Mouse (Mus musculus) heart, embryonic 12.5 days (tissue): ENCODE results near the gene Tlr5. TPM values are rescaled to one million over a fixed set of nuclear protein-coding genes. Genes with fewer than 3 reads are reported as not detected.

Source experiments
- ATAC-seq: fragments of 200-750 bp; cut with Nextera tagmentation; 2 replicates; pipeline ENCODE4 v1.8.0; 2017; ENCODE audit warnings: moderate TSS enrichment, moderate library complexity; ENCODE audit not compliant: insufficient number of reproducible peaks, low FRiP score
- H3K27ac ChIP-seq: fragments of 300-500 bp; sonication (generic); 2 replicates; pipeline ENCODE4 v1.5.1; 2016; ENCODE audit warnings: mild to moderate bottlenecking, moderate library complexity; ENCODE audit not compliant: poor library complexity, severe bottlenecking
- H3K27me3 ChIP-seq: fragments of 300-500 bp; sonication (generic); replicated peaks from 2 replicates; pipeline ENCODE4 v1.6.1; 2016; ENCODE audit warnings: mild to moderate bottlenecking, moderate library complexity
- H3K36me3 ChIP-seq: fragments of 300-500 bp; sonication (generic); 2 replicates; pipeline ENCODE4 v1.6.1; 2016; ENCODE audit warnings: mild to moderate bottlenecking, moderate library complexity
- H3K4me1 ChIP-seq: fragments of 300-500 bp; sonication (generic); replicated peaks from 2 replicates; pipeline ENCODE4 v1.6.1; 2016; ENCODE audit warnings: mild to moderate bottlenecking
- H3K4me2 ChIP-seq: fragments of 300-500 bp; sonication (generic); 2 replicates; pipeline ENCODE4 v1.6.1; 2016; ENCODE audit warnings: mild to moderate bottlenecking, moderate library complexity
- H3K4me3 ChIP-seq: fragments of 300-500 bp; sonication (generic); 2 replicates; pipeline ENCODE4 v1.5.1; 2016; ENCODE audit warnings: mild to moderate bottlenecking
- H3K9ac ChIP-seq: fragments of 300-500 bp; sonication (generic); 2 replicates; pipeline ENCODE4 v1.6.1; 2016; ENCODE audit warnings: mild to moderate bottlenecking, moderate library complexity
- H3K9me3 ChIP-seq: fragments of 300-500 bp; sonication (generic); replicated peaks from 2 replicates; pipeline ENCODE4 v1.6.1; 2016; ENCODE audit warnings: mild to moderate bottlenecking, moderate library complexity
- WGBS: fragments of 180-500 bp; shearing (Covaris S2); methylation state at CpG from one replicate; pipeline ENCODE4 v1.1.7; 2016; 5-methylcytosine and 5-hydroxymethylcytosine counted together
- polyA plus RNA-seq: library from polyadenylated mRNA; unstranded; fragments of >200 nt; fragmentation: Nextera tagmentation; extraction: Ambion mirVana; gene quantifications from 2 replicates; pipeline ENCODE4 v1.2.1, GENCODE M21; 2016

The Tlr5 gene
- polyA plus RNA-seq, 1 experiment from 2014 or later, result 4.2 TPM

DNA sequence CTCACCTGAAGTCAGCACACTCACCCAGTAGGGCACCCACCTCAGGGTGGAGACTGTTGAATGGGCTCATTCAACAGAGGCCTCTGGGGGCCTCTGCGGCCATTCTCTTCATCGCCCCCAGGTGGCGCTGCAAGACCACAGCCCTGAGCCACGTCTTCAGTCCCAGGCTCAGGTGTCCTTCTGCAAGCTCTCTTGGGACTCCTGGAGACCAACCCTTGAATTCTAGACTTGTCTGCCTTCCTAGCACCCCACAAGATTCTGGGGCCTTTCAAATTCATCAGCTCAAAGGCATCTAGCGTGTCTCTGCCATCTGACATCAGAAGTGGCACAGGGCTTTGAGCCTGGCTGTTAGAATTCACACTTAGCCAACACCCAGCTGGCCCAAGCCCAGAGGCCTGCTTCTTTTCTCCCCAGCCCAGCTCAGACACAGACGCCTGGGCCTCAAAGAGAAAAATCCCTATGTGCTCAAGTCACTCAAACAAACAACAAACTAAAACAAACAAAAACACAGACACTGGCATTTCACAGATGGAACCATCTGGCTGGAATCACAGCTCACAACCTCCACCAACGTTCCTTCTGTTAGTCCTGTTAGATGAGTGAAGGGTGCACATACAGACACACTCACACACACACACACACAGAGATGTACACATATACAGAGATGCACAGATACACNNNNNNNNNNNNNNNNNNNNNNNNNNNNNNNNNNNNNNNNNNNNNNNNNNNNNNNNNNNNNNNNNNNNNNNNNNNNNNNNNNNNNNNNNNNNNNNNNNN lies 36.6 kb downstream of the Tlr5 start:
- H3K27ac ChIP-seq, result no peak overlapping the region
- H3K9me3 ChIP-seq, result no peaks in the 10 kb centered on the region
- H3K4me1 ChIP-seq, result peaks cover 5% of the 10 kb centered on the region
- ATAC-seq, result no peak
- H3K9ac ChIP-seq, result no peak overlapping the region
- H3K4me2 ChIP-seq, result no peak overlapping the region
- no peaks in the 10 kb centered on the region for H3K36me3 ChIP-seq
- 11% methylated on average over 7 of the region's 7 CpGs for WGBS
- no peak overlapping the region for H3K4me3 ChIP-seq
- H3K27me3 ChIP-seq, result no peaks in the 10 kb centered on the region

Other genes with a start within 250 kb of the Tlr5 start
- not detected in 2 replicates for gene Ccdc185, start 205.6 kb upstream of the Tlr5 start, polyA plus RNA-seq
- 4.7 and 5.3 TPM in 2 replicates for gene Susd4, start 190.9 kb upstream of the Tlr5 start, polyA plus RNA-seq